Mouse (Mus musculus) neural tube, embryonic 15.5 days (tissue): ENCODE results near the gene Gtf2ird2. TPM values are rescaled to one million over a fixed set of nuclear protein-coding genes. Genes with fewer than 3 reads are reported as not detected.

ENCODE experiments used
- ATAC-seq: fragments of 200-750 bp; cut with Nextera tagmentation; 2 replicates; pipeline ENCODE4 v1.8.0; 2017; ENCODE audit warnings: mild to moderate bottlenecking, moderate TSS enrichment, moderate library complexity; ENCODE audit not compliant: low FRiP score
- H3K27ac ChIP-seq: fragments of 300-500 bp; sonication (generic); replicated peaks from 2 replicates; pipeline ENCODE4 v1.5.1; 2015; ENCODE audit warnings: mild to moderate bottlenecking, inconsistent platforms
- H3K27me3 ChIP-seq: fragments of 300-500 bp; sonication (generic); replicated peaks from 2 replicates; pipeline ENCODE4 v1.6.1; 2015; ENCODE audit warnings: inconsistent platforms
- H3K36me3 ChIP-seq: fragments of 300-500 bp; sonication (generic); 2 replicates; pipeline ENCODE4 v1.6.1; 2015; ENCODE audit warnings: inconsistent platforms
- H3K4me1 ChIP-seq: fragments of 300-500 bp; sonication (generic); 2 replicates; pipeline ENCODE4 v1.6.1; 2015; ENCODE audit warnings: inconsistent platforms
- H3K4me2 ChIP-seq: fragments of 300-500 bp; sonication (generic); 2 replicates; pipeline ENCODE4 v1.6.1; 2015; ENCODE audit warnings: inconsistent platforms, mild to moderate bottlenecking, moderate library complexity
- H3K4me3 ChIP-seq: fragments of 300-500 bp; sonication (generic); replicated peaks from 2 replicates; pipeline ENCODE4 v1.5.1; 2015; ENCODE audit warnings: mild to moderate bottlenecking, inconsistent platforms
- H3K9ac ChIP-seq: fragments of 300-500 bp; sonication (generic); replicated peaks from 2 replicates; pipeline ENCODE4 v1.6.1; 2015; ENCODE audit warnings: mild to moderate bottlenecking, inconsistent platforms
- H3K9me3 ChIP-seq: fragments of 300-500 bp; sonication (generic); replicated peaks from 2 replicates; pipeline ENCODE4 v1.6.1; 2016; ENCODE audit warnings: inconsistent platforms
- WGBS: fragments of 180-500 bp; shearing (Covaris S2); methylation state at CpG from one replicate; pipeline ENCODE4 v1.1.7; 2015; ENCODE audit warnings: mixed read lengths; 5-methylcytosine and 5-hydroxymethylcytosine counted together
- polyA plus RNA-seq: library from polyadenylated mRNA; unstranded; fragments of >200 nt; fragmentation: Nextera tagmentation; extraction: Ambion mirVana; gene quantifications from 2 replicates; pipeline ENCODE4 v1.2.1, GENCODE M21; 2015

Gtf2ird2 gene
- 12.4 and 14.4 TPM in 2 replicates for polyA plus RNA-seq

DNA sequence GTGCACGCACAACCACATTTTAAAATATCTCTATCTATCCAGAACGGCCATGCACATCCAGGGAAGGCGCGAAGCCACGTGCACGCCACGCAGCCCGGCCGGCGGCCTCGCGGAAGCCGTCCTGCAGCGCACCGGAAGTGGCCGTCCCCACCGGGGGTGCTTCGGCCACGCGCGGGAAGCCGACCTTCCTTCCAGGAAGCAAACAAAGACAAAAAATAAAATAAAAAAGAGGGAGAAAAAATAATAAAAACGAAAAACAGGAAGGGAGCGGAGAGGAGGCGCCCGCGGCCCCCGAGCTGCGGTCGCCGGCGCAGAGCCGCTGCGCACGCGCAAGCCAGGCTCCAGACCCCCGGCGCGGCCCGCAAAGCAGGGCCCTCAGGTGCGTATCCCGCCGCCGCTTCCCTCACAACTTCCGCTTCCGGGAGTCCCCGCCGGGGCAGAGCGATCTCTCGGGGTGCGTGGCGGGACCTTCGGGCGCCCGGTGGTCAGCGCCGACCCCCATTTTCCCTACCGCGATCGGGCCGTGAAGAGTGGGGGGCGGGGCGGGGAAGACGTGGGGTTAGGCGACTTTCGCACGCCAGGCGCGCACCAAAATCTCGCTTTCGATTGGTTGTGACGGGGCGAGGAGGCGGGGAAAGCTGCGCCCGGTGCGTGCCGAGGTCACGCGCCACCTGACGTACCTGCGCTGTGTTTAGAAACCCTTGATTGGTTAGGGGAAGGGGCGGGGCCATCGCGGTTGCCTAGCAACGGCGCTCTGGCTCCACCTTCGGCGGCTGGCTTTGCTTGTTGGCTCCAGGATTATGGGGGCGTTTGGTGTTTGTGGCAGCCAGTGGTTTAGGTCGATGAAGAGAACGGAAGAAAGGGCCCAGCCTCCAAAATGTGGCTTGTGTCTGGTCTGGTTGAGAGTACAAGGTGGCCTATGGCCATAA is at the start of gene Gtf2ird2:
Gtf2ird2 (plus strand) TSS at position 140 of the 929 bp plus-strand sequence.
- Histone ChIP-seq H3K4me1 (peaks cover 27% of the 10 kb centered on the region), H3K27me3 (no peaks in the 10 kb centered on the region), H3K9ac (peak within 1 kb of the TSS; percentile 84), H3K36me3 (no peaks in the 10 kb centered on the region), H3K4me2 (peak within 1 kb of the TSS; percentile 83), H3K4me3 (peak within 1 kb of the TSS; percentile 78), H3K9me3 (no peaks in the 10 kb centered on the region), H3K27ac (peak within 1 kb of the TSS; percentile 97)
- ATAC-seq, result peak; percentile 97
- WGBS, result under 1% methylated on average over 92 of the region's 92 CpGs

DNA sequence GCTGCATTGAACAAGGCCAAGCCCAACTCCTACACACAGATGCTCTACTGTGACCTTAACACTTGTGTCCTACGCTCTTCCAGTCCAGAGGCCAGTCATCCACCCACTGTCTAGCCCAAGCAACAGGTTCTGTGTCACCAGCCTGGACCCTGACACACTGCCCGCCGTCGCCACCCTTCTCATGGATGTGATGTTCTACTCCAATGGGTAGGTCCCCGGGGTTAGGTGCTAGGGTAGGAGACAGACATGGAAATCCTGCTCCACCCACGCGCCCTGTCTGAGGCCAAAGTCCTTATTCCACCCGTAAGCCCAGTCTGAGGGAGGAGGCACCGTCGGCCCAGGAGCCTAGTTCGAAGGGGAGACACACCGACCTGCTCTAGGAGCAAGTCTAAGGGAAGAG is 47.8 kb upstream of the Gtf2ird2 start:
- 97% methylated on average over 12 of the region's 12 CpGs for WGBS
- peaks cover 6% of the 10 kb centered on the region; the same call in 1 of the 2 replicates for H3K4me1 ChIP-seq
- H3K27ac ChIP-seq, result no peak overlapping the region
- no peak overlapping the region for H3K4me3 ChIP-seq
- ATAC-seq, result no peak
- no peaks in the 10 kb centered on the region for H3K27me3 ChIP-seq
- H3K4me2 ChIP-seq, result no peak overlapping the region
- no peak overlapping the region for H3K9ac ChIP-seq
- peaks cover 72% of the 10 kb centered on the region for H3K36me3 ChIP-seq
- no peaks in the 10 kb centered on the region for H3K9me3 ChIP-seq

GRCm38 (mm10) chr5:134137933-134138332 is 45.9 kb upstream of the Gtf2ird2 start:
- WGBS, result 85% methylated on average over 5 of the region's 5 CpGs
- no peak for ATAC-seq
- H3K36me3 ChIP-seq, result peaks cover 80% of the 10 kb centered on the region

GRCm38 (mm10) chr5:134139429-134139828 is 44.4 kb upstream of the Gtf2ird2 start:
- Histone ChIP-seq H3K27me3 (no peaks in the 10 kb centered on the region), H3K9ac (no peak overlapping the region), H3K36me3 (peaks cover 80% of the 10 kb centered on the region), H3K4me3 (no peak overlapping the region), H3K27ac (no peak overlapping the region), H3K4me2 (no peak overlapping the region), H3K9me3 (no peaks in the 10 kb centered on the region), H3K4me1 (no peaks in the 10 kb centered on the region)
- no peak for ATAC-seq
- 93% methylated on average over 6 of the region's 6 CpGs for WGBS

More at GRCm38 (mm10) chr5:134137933-134138332, 45.9 kb upstream of the Gtf2ird2 start:
- no peak overlapping the region for H3K27ac ChIP-seq
- no peak overlapping the region for H3K4me3 ChIP-seq
- no peak overlapping the region for H3K9ac ChIP-seq
- no peaks in the 10 kb centered on the region for H3K4me1 ChIP-seq
- H3K27me3 ChIP-seq, result no peaks in the 10 kb centered on the region
- H3K9me3 ChIP-seq, result no peaks in the 10 kb centered on the region
- H3K4me2 ChIP-seq, result no peak overlapping the region

- Histone ChIP-seq H3K4me2 (no peak overlapping the region), H3K9ac (no peak overlapping the region), H3K4me3 (no peak overlapping the region), H3K4me1 (no peaks in the 10 kb centered on the region), H3K9me3 (no peaks in the 10 kb centered on the region), H3K27ac (no peak overlapping the region), H3K27me3 (no peaks in the 10 kb centered on the region), H3K36me3 (peaks cover 73% of the 10 kb centered on the region)
- no peak for ATAC-seq
- 73% methylated on average over 7 of the region's 7 CpGs for WGBS
These were observed 42.6 kb upstream of the Gtf2ird2 start for GRCm38 (mm10) chr5:134141236-134141635.

GRCm38 (mm10) chr5:134142381-134142780 is 41.4 kb upstream of the Gtf2ird2 start:
- WGBS, result 84% methylated on average over 11 of the region's 11 CpGs
- no peak overlapping the region for H3K4me3 ChIP-seq
- peaks cover 61% of the 10 kb centered on the region for H3K36me3 ChIP-seq
- no peak overlapping the region for H3K4me2 ChIP-seq
- no peak overlapping the region for H3K9ac ChIP-seq
- no peak for ATAC-seq
- no peaks in the 10 kb centered on the region for H3K4me1 ChIP-seq
- no peak overlapping the region for H3K27ac ChIP-seq
- H3K27me3 ChIP-seq, result no peaks in the 10 kb centered on the region
- H3K9me3 ChIP-seq, result no peaks in the 10 kb centered on the region

DNA sequence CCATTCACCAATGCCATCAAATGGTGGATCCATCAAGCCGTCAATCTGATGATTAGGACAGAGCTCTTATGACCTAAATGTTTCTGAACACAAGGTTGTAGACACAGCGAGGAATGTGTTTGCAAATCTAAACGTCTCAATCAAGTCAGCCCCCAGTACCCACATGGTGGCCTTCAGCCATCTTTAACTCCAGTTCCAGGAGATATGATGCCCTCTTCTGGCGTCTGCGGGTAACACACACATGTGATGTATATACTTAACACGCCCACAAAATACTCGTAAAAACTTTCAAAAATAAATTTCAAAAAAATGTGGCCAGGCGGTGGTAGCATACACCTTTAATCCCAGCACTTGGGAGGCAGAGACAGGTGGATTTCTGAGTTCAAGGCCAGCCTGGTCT is 38.8 kb upstream of the Gtf2ird2 start:
- H3K4me1 ChIP-seq, result no peaks in the 10 kb centered on the region
- 96% methylated on average over 8 of the region's 8 CpGs for WGBS
- H3K9me3 ChIP-seq, result no peaks in the 10 kb centered on the region
- no peak overlapping the region for H3K4me2 ChIP-seq
- H3K36me3 ChIP-seq, result peaks cover 59% of the 10 kb centered on the region
- no peaks in the 10 kb centered on the region for H3K27me3 ChIP-seq
- ATAC-seq, result no peak
- H3K9ac ChIP-seq, result no peak overlapping the region
- no peak overlapping the region for H3K4me3 ChIP-seq
- no peak overlapping the region for H3K27ac ChIP-seq

DNA sequence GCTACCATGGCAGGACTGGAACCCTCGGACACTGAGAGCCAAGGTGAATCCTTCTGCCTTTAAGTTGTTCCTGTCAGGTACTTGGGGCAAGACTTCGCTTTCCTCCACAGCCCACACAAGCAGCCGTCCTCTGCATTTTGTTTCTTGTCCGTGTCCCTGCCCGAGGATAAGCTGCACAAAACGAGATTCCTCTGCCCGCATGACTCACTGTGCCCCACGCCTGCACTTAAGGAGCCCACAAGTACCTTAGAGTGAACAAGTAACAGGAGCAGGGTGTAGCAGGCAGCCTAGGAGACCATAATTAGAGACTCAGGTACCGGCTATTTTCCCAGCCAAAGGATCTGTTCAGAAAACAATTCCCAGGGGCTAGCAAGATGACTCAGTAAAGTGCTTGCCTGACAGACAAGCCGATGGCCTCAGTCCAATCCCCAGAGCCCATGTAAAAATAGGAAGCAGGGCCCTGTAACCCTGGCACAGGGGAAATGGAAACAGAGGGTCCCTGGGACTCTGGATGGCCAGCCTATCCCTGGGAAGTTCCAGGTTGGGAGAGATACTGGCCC is 36.5 kb upstream of the Gtf2ird2 start:
- no peaks in the 10 kb centered on the region for H3K4me1 ChIP-seq
- no peak overlapping the region for H3K4me2 ChIP-seq
- no peak overlapping the region for H3K9ac ChIP-seq
- H3K9me3 ChIP-seq, result no peaks in the 10 kb centered on the region
- WGBS, result 91% methylated on average over 10 of the region's 10 CpGs
- H3K27me3 ChIP-seq, result no peaks in the 10 kb centered on the region
- no peak overlapping the region for H3K4me3 ChIP-seq
- peaks cover 60% of the 10 kb centered on the region for H3K36me3 ChIP-seq
- ATAC-seq, result no peak
- no peak overlapping the region for H3K27ac ChIP-seq

DNA sequence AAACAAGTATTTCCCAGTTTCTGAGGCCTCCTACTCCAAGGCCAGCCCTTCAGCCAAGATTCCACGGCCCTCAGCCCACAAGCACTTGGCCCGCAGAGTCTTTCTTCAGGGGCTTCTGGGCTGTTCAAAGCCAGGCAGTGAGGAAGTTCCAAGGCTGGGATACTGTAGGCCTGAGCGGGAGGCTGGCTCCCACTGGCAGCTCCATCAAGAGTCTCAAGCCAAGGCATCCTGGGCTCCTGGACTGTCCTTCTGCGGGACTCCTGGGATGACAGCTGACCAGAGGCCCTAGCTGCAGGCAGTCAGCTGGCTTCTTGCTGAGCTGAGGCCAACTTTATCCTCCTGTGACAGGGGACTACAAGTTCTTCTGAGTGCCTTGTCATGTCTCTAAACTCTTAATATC is 35.7 kb upstream of the Gtf2ird2 start:
- Histone ChIP-seq H3K36me3 (peaks cover 54% of the 10 kb centered on the region), H3K4me3 (no peak overlapping the region), H3K27me3 (no peaks in the 10 kb centered on the region), H3K27ac (no peak overlapping the region), H3K9me3 (no peaks in the 10 kb centered on the region), H3K4me2 (no peak overlapping the region), H3K4me1 (no peaks in the 10 kb centered on the region), H3K9ac (no peak overlapping the region)
- no peak for ATAC-seq
- 94% methylated on average over 4 of the region's 4 CpGs for WGBS

GRCm38 (mm10) chr5:134151895-134152294 is 31.9 kb upstream of the Gtf2ird2 start:
- 89% methylated on average over 11 of the region's 11 CpGs for WGBS
- no peak overlapping the region for H3K4me2 ChIP-seq
- H3K27me3 ChIP-seq, result no peaks in the 10 kb centered on the region
- H3K9ac ChIP-seq, result no peak overlapping the region
- no peaks in the 10 kb centered on the region for H3K4me1 ChIP-seq
- no peak overlapping the region for H3K4me3 ChIP-seq
- no peaks in the 10 kb centered on the region for H3K9me3 ChIP-seq
- peaks cover 57% of the 10 kb centered on the region for H3K36me3 ChIP-seq
- no peak for ATAC-seq
- H3K27ac ChIP-seq, result no peak overlapping the region

DNA sequence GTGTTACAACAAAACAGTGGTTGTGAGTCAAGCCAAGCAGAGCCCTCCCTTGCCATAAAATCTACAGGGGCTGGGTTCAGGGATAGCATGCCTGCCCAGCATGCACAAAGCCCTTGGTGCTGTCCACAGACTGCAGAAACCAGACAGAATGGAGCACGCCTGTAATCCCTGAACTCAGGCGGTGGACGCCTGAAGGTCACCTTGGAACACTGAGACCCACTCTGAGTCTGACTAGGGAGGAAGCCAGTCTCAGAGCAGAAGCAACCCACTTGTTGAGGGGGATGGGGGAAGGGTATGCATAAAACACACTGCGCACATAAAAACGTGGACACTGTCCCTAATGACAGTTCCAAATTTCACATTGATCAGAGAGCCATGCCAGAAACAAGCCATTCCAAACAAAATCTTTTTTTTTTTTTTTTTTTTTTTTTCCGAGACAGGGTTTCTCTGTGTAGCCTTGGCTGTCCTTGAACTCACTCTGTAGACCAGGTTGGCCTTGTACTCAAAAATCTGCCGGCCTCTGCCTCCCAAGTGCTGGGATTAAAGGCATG is 27.8 kb upstream of the Gtf2ird2 start:
- Histone ChIP-seq H3K36me3 (peaks cover 52% of the 10 kb centered on the region), H3K9ac (no peak overlapping the region)
- WGBS, result 92% methylated on average over 7 of the region's 7 CpGs

More for the DNA sequence above, 27.8 kb upstream of the Gtf2ird2 start:
- no peaks in the 10 kb centered on the region for H3K27me3 ChIP-seq
- no peak overlapping the region for H3K4me2 ChIP-seq
- no peak for ATAC-seq
- H3K4me1 ChIP-seq, result no peaks in the 10 kb centered on the region
- H3K9me3 ChIP-seq, result no peaks in the 10 kb centered on the region
- H3K4me3 ChIP-seq, result no peak overlapping the region
- H3K27ac ChIP-seq, result no peak overlapping the region
